Mouse (Mus musculus) left cerebral cortex, postnatal 10 days (tissue): ENCODE measurements at regions not wholly inside any gene's neighbourhood (a gene's known extent, or its start where the extent isn't known, plus 50 kb on each side); places are given as distances from the start of the nearest gene placed in this dataset.
"Not testable (repeated sequence)": the region's sequence is repeated elsewhere in the genome, so short reads cannot be mapped to it uniquely, and the experiment has no call there.

Source experiments
- DNase-seq, 2 experiments: peaks; one replicate each; pipeline ENCODE4 v3.0.0; 2021 to 2022; ENCODE audit warnings: low spot score in 2 of 2, mixed read lengths in 1 of 2; ENCODE audit errors: extremely low spot score in 1 of 2
- intact Hi-C: fragments of 180-260 bp; cut with DNase I; formaldehyde crosslinking; loops from one replicate; pipeline ENCODE4 v1.15.1; 2025

DNA sequence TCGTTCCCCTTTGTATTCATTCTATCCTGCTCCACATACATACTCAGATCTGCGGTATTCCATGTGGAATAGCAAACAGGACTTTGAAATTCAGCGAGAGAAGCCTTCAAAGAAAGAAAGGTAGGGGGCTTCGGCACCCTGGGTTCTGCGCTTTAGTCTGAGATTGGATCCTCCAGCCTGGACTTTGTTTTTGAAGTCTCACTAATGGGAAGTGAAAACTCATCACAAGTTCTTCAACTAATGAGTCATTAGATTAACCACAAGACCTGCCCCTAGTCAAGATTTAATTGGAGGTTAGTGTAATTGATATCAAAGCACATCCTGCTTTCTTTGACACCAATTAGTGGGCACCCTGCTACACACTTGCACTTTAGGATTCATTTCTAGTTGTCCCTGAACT is 492.5 kb upstream of the Zfp960 start:
- no peak for DNase-seq
- intact Hi-C loops, result no loop called here

DNA sequence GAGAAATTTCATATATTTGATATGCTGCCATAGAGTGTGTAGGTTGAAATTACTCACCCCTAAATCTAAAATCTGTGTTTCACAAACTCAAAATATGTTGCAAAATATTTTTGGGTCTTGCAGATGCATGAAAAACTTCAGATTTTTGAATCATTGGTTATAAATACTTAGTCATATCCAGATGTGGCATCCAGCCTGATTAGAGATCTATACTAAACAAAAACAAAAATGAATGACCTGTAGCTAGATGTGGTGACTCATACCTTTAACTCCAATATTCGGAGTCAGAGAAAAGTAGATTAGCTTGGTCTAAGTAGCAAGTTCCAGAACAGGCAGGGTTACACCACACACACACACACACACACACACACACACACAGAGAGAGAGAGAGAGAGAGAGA is 475.1 kb upstream of the Zfp960 start:
- intact Hi-C loops, result no loop called here
- no peak for DNase-seq

DNA sequence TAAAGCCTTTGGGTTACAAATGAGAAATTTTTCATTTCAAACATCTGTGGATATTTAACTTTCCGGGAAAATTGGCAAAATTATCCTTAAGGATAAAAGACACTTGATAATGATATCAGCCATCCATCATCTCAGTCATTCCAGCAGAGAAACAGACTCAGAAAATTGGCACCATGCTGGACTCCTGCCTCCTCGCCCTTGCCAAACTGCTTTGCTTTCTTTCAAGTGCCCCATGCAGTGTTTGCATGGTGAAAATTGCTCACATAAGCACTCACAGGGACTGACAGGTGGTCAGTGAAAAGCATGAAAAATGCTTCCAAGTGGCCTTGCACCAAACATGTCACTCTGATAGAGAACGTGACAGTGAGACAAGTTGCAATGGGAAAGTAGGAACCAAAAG is 464.2 kb upstream of the Zfp960 start:
- no peak for DNase-seq
- intact Hi-C loops, result no loop called here

DNA sequence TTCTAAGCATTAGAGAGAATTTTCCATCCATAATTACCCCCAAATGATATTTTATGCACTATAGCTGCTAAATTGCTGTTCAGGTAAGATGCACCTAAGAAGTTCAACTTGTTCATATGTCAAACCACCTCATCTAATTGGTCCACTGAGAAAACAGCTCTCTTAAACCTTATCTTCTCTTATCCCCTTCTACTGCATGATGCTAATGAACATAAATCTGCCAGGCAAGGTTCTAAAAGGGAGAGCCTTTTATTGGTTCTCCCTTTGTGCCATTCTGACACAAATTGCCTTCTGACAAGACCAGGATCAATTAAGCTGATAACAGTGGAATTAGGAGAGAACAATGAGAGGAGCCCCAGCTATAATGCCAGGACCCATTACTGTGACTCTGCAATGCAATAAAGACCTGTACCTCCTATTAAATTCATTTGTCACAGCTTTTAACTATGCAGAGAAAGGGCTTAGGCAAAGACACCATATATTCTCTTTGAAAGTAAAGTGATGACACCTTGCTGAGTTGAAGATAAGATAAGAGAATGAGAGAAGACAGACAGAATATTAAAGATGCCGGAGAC is 451.4 kb upstream of the Zfp960 start:
- DNase-seq, result no peak
- intact Hi-C loops, result no loop called here

DNA sequence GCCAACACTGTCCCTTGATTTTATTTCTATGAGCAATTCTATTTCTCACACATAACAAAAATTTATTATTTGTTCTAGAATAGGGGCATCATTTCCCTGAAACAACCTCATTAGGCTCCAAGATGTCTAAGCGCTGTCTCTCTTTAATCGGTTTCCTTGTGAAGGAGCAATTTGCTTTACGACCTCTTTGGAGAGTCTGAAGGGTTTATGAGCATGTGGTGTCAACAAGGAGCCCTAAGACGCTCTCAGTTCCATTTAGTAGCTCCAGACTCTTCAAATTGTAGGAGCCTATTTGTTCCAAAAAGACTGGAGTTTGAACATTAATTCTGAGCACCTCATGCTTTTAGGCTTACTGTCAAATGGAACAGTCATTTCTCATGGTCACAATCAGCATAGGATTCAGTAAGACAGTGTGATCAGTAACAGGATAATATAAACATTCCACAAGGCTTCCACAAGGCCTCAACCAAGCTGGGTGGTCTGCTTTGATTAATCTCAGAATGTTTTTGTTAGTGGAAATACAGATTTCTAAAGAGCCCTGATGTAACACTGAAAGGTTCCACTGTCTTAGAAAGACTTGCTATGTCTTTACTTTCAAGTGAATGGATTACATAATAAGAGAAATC is 441.9 kb upstream of the Zfp960 start:
- no peak for DNase-seq
- intact Hi-C loops, result no loop called here

DNA sequence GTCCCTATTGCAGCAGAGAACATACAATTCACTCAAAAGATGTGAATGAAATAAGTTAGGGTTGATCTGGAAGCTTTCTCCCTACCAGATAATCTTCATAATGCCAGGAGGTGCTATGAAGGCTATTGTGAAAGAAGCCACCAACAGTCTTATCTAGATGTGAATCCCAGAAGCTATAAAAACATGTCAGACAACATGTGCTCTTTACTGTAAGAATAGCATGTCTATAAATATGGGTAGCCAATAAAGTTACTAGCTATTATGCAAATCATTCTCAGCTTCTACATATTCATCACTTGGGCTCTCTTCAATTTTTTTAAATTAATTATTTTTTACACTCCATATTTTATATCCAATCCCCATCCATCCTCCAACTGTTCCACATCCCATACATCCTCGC is 434.1 kb upstream of the Zfp960 start:
- intact Hi-C loops, result no loop called here
- DNase-seq, result peak in 1 of 2 experiments; percentile 3

DNA sequence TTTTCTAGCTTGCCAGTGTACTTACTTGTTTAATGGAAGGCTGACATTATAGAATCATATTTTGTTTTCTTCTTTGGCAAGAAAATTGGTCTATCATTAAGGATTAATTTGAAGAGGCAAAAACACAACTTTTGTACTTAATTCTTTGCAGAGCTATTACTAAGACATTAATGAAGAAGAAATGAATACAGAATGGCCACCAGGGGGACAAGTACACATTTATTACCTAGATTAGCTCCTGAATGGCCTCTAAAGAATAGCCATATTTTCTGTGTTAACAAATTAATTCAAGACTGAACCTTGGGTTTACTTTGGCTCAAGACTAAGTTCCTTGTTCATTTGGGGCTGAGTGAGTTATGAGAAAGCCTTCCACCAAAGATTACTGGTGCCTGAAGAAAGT is 430.5 kb upstream of the Zfp960 start:
- intact Hi-C loops, result no loop called here
- no peak for DNase-seq

DNA sequence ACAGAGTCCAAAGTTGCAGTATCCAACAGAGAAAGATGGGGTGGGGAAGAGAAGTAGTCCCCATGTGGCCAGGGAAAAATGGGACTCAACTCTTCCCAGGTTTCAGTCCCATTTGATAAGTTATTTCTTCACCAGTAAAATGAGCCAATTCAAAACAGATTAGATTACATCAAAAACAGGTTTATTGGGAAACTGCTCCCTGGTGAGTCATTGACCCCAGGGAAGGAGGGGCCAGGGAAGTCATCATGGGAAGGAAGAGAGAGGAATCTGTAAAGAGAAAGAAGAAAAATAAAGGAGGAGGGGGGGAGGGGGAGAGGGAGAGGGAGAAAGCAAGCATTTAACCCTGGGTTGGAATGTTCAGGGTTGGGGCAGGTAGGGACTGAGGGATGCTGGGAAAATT is 426.4 kb upstream of the Zfp960 start:
- intact Hi-C loops, result no loop called here
- no peak for DNase-seq

DNA sequence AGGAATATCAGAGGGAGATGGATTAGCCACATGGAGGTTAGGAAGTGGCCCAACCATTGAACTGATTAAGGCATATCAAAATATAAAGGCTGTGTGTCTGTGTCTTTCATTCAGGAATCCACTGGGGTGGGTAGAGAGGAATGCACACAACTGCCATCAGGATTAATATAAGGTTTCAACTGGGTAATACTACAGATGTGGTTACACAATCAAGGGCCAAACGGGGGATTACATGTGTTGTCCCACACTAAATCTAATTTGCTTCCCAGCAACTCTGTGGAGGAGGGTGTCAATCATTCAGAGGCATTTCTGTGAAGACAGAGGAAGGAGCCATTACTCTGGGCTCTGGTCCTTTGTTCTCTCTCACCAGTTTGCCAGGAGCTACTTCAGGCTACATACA is 416.0 kb upstream of the Zfp960 start:
- intact Hi-C loops, result no loop called here

DNA sequence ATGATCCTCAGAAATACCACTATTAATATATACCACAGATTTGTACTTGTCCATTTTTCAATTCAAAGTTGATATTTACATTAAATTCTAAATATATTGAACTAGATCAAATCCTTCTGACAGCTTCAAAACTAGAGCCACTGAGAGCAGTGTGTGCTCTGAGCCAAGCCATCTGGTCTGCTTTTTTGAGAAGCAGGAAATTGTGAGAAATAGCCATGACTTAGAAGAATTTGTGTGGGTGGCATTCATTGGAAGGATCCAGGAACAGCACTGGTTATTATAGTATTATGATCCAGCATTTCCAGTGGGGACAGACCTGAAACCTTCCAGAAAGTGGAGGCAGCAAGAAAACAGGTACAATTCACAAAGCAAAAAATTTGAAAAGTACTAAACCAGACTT is 398.7 kb upstream of the Zfp960 start:
- intact Hi-C loops, result loop anchor here (5.0 kb wide), 2 partner anchors 838 to 878 kb away; no protein-coding TSS in a partner anchor
- peak in 1 of 2 experiments; percentile 24 for DNase-seq

More for the DNA sequence above, 416.0 kb upstream of the Zfp960 start:
- no peak for DNase-seq

DNA sequence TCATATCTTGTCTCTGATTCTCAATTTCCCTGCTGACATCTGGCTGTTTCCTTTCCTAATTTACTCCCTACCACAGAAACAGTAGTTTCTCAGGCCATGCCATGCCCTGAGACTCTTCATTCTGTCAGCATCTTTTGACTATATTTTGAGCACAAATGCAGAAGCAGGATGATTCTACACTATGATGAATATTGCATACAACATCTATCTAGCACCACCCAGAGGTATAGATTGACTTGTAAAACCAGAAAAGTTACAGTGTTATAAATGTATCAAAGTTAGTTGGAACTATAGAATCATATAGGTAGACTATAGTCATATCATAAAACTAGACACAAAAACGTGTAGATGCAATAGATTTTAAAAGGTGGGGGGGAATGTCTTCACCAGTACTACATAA is 396.3 kb upstream of the Zfp960 start:
- intact Hi-C loops, result loop anchor here (5.0 kb wide), 2 partner anchors 840 to 880 kb away; no protein-coding TSS in a partner anchor
- peak in 1 of 2 experiments; percentile 6 for DNase-seq

DNA sequence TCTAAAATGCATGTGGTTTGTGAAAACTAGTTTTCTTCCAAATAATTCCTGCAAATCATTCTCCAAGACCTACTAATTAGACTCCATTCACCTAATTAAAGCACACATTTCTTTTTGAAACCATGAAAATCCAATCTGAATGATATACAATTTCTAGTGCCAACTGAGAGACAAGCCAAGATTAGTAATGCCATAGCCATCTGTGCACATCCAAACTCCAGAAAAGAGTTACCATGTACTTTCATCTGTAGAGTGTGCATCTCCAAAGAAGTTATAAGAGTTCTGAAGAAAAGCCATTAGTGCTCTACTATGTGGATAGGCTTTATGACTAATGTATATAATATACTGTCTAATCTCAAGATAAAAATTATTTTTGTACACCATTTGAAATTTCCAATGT is 359.7 kb upstream of the Zfp960 start:
- intact Hi-C loops, result no loop called here
- DNase-seq, result no peak

DNA sequence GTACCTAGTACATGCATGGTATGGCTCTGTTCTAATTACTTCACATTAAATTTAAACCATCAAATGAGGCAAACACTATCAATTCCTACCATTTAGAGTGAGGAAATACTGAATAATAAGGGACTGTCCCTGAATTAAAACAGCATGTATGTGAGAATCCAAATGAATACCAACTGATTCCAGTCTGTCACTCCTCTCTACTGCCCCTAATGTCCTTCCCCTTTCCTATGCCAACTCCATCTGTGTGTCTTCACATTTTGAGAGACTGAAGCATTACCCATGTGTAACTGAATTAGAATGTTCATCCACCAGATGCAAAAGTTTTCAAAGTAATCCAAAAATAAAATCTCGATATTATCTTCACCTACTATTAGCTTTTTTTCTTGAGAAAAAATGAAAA is 358.0 kb upstream of the Zfp960 start:
- intact Hi-C loops, result no loop called here
- no peak for DNase-seq

DNA sequence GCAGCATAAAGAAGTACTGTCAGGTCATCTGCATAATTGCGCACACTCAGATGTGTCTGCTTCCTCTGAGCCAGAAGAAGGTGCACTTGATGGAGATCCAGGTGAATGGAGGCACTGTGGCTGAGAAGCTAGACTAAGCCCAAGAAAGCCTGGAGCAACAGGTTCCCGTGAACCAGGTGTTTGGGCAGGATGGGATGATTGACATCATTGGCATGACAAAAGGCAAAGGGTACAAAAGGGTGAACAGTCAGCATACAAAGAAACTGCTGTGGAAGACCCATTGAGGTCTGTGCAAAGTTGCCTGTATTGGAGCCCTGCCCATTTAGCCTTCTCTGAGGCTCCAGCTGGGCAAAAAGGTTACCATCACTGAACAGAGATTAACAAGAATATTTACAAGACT is 337.0 kb upstream of the Zfp960 start:
- intact Hi-C loops, result no loop called here
- no peak for DNase-seq

DNA sequence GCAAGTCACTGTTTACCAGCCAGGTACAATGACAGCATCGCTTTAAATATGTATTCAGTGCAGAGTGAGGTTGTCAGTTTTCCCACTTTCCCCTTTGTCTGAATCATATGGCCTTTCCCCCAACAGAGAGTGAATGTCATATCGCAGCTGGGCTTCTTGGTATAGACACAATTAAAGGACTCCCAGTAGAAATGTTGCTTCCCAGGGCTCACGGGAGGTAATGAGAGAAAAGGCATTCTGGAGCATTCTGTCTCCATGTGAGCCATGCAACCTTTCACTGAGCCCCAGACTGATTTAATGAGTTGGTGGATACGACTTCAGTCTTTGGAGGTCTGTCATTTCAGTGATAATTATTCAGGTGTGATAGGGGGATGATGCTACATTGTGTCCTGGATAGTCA is 310.8 kb upstream of the Zfp960 start:
- no peak for DNase-seq
- intact Hi-C loops, result no loop called here

DNA sequence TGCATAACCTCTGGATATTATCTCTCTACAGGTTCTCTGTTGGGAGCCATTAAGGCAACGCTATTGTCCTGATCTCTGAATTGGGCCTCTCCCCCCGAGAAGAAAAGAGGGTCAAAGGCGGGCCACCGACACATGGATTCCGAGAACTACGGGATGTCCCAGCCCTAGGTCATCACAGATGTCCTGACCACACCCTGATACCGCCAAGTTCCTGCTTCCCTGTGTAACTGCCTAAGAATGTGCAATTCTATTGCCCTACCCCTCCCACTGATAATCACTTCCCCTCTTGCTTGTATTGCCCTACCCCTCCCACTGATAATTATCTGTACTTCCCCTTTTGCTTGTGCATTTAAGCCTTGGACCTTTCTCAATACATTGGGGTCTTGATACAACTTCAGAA is 293.3 kb upstream of the Zfp960 start:
- intact Hi-C loops, DNase-seq: not testable (repeated sequence)

DNA sequence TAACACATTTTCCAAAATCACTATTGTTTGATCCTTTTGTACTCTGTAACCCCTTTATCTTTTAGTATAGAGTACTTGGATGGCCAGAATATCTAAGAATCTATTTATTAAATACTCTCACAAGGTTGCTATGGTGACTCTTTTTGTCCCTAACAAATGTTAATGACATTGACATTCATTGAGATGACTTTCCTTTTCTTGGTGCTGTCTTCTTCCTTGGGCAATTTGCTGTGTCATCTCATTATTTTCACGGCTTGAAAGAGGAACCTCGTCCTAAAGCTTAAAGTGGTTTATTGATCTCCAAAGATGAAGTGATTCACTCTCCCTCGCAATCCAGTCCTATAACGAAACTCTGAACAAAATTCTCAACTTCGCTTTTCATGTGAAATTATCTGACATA is 265.6 kb upstream of the Zfp960 start:
- intact Hi-C loops, result no loop called here
- DNase-seq, result no peak

DNA sequence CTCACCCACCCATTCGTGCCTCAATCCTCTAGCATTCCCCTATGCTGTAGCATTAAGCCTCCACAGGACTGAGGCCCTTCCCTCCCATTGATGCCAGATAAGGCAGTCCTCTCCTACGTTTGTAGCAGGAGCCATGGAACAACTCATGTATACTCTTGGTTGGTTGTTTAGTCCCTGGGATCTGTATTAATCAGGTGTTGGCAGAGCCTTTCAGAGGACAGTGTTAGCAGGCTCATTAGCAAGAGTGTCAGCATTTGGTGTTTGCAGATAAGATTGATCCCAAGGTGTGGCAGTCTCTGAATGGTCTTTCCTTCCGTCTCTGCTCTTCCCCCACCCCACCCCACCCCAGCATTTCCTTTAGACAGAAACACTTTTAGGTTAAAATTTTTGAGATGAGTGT is 258.9 kb upstream of the Zfp960 start:
- intact Hi-C loops, result no loop called here
- no peak for DNase-seq

DNA sequence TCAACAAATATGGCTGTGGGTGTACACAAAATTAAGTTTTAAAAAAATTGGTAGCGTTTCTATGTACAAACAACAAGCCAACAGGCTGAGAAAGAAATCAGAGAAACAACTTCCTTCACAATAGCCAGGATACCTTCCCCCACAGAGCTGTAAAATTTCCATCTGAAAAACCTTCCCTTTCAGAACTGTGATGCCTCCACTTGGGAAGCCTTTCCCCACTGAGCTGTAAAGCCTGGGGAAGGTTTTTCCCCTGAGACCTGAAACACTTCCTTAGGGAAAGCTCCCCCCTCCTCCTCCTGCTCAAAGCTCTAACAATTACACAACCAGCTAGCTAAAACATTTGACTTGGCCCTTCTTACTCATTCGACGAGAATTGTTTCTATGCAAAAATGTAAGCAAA is 245.5 kb upstream of the Zfp960 start:
- intact Hi-C loops, result no loop called here
- no peak for DNase-seq

DNA sequence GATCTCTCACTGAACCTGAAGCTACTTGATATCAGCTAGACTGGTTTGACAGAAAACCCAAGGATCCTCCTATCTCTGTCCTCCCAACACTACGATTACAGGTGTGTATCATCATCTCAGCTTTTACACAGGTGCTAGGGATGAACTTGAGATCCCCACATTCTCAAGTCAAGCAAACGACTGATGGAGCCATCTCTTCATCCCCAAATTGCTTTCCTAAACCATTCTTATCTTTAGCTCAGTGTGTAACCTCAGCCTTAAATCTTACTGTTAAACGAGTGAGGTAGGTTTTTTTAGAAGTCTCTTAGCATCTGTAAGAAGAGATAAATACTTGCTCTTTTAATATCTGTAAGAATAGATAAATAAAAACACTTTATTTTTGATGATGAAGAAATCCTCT is 242.2 kb upstream of the Zfp960 start:
- intact Hi-C loops, result no loop called here
- no peak for DNase-seq

DNA sequence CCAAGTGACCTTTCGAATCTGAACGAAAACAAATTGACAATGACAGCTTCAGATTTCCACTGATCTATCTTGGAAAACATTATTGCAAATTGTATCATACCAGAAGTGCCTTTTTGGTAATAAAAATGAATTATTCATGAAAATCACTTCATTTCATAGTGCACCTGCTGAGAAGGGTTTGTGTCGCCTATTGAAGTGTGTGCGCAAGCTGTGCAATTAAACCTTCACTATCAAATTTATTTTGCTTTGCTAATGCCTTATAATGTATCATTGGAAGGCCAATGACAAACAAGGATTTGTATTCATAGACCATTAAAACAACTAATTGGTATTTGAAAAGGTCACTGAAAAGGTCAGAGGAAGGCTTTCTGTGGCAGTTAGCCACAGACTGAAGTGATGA is 224.8 kb upstream of the Zfp960 start:
- DNase-seq, result no peak
- intact Hi-C loops, result no loop called here
